Mouse (Mus musculus) intestine, embryonic 14.5 days (tissue): ENCODE measurements around the gene Dph1. TPM values are rescaled to one million over a fixed set of nuclear protein-coding genes. Genes with fewer than 3 reads are reported as not detected.

Experiments used
- ATAC-seq: fragments of 200-750 bp; cut with Nextera tagmentation; replicated peaks from 2 replicates; pipeline ENCODE4 v1.8.0; 2017; ENCODE audit warnings: low read depth, moderate number of reproducible peaks, moderate TSS enrichment, moderate library complexity; ENCODE audit not compliant: low FRiP score, low TSS enrichment
- DNase-seq: peaks from one replicate; pipeline ENCODE4 v3.0.0-alpha.2; 2018; ENCODE audit warnings: low spot score
- H3K27ac ChIP-seq: fragments of 300-500 bp; sonication (generic); 2 replicates; pipeline ENCODE4 v1.5.1; 2014; ENCODE audit warnings: low read depth, mild to moderate bottlenecking, control low read depth
- H3K27me3 ChIP-seq: fragments of 300-500 bp; sonication (generic); replicated peaks from 2 replicates; pipeline ENCODE4 v1.6.1; 2014; ENCODE audit warnings: low read length, control low read depth; ENCODE audit not compliant: control insufficient read depth, insufficient read depth
- H3K36me3 ChIP-seq: fragments of 300-500 bp; sonication (generic); 2 replicates; pipeline ENCODE4 v1.6.1; 2014; ENCODE audit warnings: low read length, control low read depth; ENCODE audit not compliant: control insufficient read depth, insufficient read depth
- H3K4me1 ChIP-seq: fragments of 300-500 bp; sonication (generic); replicated peaks from 2 replicates; pipeline ENCODE4 v1.6.1; 2014; ENCODE audit warnings: low read length, control low read depth, mixed read lengths; ENCODE audit not compliant: control insufficient read depth, insufficient read depth
- H3K4me2 ChIP-seq: fragments of 300-500 bp; sonication (generic); 2 replicates; pipeline ENCODE4 v1.6.1; 2014; ENCODE audit warnings: low read length
- H3K4me3 ChIP-seq: fragments of 300-500 bp; sonication (generic); 2 replicates; pipeline ENCODE4 v1.5.1; 2014; ENCODE audit warnings: low read depth, low read length, control low read depth, mixed read lengths
- H3K9ac ChIP-seq: fragments of 300-500 bp; sonication (generic); 2 replicates; pipeline ENCODE4 v1.6.1; 2014; ENCODE audit warnings: mild to moderate bottlenecking, low read length
- H3K9me3 ChIP-seq: fragments of 300-500 bp; sonication (generic); 2 replicates; pipeline ENCODE4 v1.6.1; 2016; ENCODE audit warnings: low read length, control low read depth; ENCODE audit not compliant: control insufficient read depth
- WGBS: fragments of 180-500 bp; shearing (Covaris S2); extraction: QIAGEN DNeasy Blood & Tissue Kit; methylation state at CpG from one replicate; pipeline ENCODE4 v1.1.7; 2014; 5-methylcytosine and 5-hydroxymethylcytosine counted together
- polyA plus RNA-seq: library from polyadenylated mRNA; unstranded; fragments of >200 nt; fragmentation: Nextera tagmentation; extraction: Ambion mirVana; gene quantifications from 2 replicates; pipeline ENCODE4 v1.2.1, GENCODE M21; 2014

Dph1 gene
- polyA plus RNA-seq, 1 experiment from 2014 or later, result 31.5 TPM

DNA sequence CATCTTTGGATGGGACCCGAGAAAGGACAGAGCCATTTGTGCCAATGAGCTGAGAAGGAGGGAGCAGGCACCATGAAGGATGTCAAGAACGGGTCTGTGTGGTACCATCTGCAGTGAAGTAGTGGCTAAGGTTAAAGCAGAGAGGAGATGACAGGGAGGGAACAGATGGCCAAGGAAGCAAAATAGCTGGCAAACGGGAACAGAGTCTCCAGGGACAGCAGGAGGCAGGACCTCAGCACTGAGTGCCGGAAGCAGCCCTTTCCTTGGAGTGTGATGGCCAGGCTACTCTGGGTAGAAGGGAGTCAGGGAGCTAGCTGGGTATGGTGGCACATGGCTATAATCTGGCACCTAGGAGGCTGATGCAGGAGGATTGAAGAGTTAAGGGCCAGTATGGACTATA is 7.8 kb upstream of the Dph1 start:
- H3K36me3 ChIP-seq, result no peaks in the 10 kb centered on the region
- no peaks in the 10 kb centered on the region for H3K9me3 ChIP-seq
- ATAC-seq, result no peak
- DNase-seq, result no peak
- no peak overlapping the region for H3K27ac ChIP-seq
- H3K9ac ChIP-seq, result no peak overlapping the region
- peaks cover 46% of the 10 kb centered on the region for H3K27me3 ChIP-seq
- no peak overlapping the region for H3K4me3 ChIP-seq
- no peak overlapping the region for H3K4me2 ChIP-seq
- WGBS, result 70% methylated on average over 4 of the region's 4 CpGs
- peaks cover 18% of the 10 kb centered on the region for H3K4me1 ChIP-seq

DNA sequence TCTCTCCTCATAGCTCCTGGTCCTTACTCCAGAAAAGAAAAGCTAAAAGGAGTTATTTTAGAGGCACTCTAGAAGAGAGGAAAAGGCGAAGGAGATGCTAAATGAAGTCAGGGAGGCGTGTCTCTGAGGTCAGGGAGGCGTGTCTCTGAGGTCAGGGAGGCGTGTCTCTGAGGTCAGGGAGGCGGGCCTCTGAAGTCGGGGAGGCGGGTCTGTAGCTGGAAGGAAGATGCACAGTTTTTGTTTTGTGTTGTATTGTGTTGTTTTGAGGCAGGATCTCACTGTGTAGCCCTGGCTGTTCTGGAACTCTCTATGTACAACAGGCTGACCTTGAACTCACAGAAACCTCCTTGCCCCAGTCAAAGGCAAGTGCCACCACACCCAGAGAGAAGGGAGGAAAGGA is 6.9 kb upstream of the Dph1 start:
- peaks cover 55% of the 10 kb centered on the region for H3K27me3 ChIP-seq
- no peak overlapping the region for H3K27ac ChIP-seq
- WGBS, result 38% methylated on average over 7 of the region's 7 CpGs
- ATAC-seq, result no peak
- H3K4me1 ChIP-seq, result peaks cover 18% of the 10 kb centered on the region
- no peak overlapping the region for H3K4me2 ChIP-seq
- DNase-seq, result no peak
- no peak overlapping the region for H3K4me3 ChIP-seq
- no peaks in the 10 kb centered on the region for H3K9me3 ChIP-seq
- no peaks in the 10 kb centered on the region for H3K36me3 ChIP-seq
- H3K9ac ChIP-seq, result no peak overlapping the region

DNA sequence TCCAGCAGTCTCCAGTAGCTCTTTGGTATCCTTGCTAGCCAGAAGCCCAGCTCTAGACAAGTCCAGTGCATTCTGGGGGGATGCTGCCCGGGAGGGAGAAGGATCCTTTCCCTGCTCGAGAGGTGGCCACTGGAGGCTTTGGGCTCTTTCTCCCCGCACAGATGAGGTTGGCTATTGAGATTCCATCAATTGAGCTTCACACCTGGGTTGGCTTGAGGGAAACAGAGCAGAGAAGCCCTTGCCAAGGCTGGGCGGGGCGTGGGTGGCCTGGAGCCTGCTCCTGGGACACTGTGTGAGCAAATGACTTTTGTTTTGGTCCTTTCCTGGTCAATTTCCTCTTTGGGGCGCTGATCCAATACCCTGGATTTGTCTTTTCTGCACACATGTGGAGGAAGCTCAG is 5.1 kb upstream of the Dph1 start:
- H3K27me3 ChIP-seq, result peaks cover 68% of the 10 kb centered on the region

DNA sequence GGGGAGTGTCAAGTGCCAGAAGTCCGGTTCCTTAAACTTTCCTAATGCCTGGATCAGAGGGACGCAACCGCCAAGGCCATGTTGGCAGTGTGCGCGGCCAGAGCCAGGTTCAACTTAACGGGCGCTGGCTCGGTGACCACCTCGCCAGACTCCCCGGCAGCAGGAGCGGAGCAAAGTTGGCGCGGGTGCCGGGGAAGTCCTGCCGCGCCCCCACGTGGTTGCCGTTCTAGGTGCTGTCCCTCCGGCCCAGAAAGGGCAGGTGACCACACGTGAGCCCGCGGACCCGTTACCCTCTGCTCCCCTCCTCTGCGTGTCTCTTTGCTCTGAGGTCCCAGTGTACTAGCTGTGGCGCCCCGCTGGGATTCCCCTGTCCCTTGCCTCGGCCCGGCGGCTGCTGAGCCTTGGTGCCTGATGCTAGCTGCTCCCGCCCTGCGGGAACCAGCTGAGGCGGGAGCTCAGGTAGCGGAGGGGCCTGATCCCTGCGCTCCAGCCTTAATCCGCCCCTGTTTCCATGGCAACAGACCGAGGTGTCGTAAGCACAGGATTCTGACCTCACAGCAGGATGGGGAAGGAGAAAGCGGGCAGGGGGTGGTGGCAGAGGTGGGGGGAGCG is 3.9 kb upstream of the Dph1 start:
- Histone ChIP-seq H3K36me3 (no peaks in the 10 kb centered on the region), H3K9me3 (no peaks in the 10 kb centered on the region), H3K27me3 (peaks cover 68% of the 10 kb centered on the region), H3K9ac (0 out of 2 replicates have a peak overlapping the region, but pooled peaks have one; percentile 13), H3K27ac (no peak overlapping the region), H3K4me1 (peaks cover 15% of the 10 kb centered on the region), H3K4me3 (peak overlapping the region; percentile 52), H3K4me2 (peak overlapping the region; percentile 75)
- DNase-seq, result peak; percentile 72
- WGBS, result under 1% methylated on average over 38 of the region's 39 CpGs
- ATAC-seq, result 0 out of 2 replicates have a peak, but pooled peaks have one; percentile 10

More for the DNA sequence above, 5.1 kb upstream of the Dph1 start:
- Histone ChIP-seq H3K4me2 (no peak overlapping the region), H3K4me3 (no peak overlapping the region), H3K9ac (no peak overlapping the region), H3K36me3 (no peaks in the 10 kb centered on the region), H3K27ac (no peak overlapping the region), H3K4me1 (peaks cover 15% of the 10 kb centered on the region), H3K9me3 (no peaks in the 10 kb centered on the region)
- WGBS, result 54% methylated on average over 6 of the region's 6 CpGs
- DNase-seq, result no peak
- no peak for ATAC-seq

DNA sequence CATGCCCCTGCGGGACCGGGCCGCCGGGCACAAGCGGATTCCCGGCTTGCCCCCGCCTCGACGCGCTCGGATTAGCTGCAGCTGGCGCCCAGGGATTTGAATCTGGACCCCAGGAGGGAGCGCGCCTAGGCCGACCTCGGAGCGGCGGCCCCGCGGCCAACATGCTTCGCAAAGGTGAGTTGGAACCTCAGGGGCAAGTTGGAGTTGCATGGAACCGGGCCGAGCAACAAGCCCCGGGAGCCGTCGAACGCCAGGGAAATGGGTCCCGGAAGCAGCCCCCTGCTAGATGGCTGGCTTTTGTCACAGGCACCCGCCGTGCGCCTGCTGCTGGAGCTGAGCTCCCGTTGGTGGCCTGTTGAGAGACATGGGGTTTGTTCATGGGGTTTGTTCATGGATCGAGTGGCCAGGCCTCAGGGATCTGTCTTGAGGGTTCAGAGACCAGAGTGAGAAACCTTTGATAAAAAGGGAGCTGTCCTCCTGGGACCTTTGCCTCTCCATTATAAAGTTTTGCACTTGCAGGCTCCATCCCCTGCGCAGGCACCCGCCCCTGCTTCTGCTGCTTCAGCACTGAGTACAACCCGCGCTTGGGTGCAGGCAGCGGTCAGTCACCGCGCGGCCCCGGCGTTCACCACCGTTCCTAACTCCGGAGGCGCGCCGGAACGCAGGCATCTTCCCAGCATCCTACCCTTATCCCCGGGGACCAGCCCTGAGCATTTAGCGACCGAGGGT is 3.2 kb upstream of the Dph1 start:
- peak; percentile 75 for DNase-seq

DNA sequence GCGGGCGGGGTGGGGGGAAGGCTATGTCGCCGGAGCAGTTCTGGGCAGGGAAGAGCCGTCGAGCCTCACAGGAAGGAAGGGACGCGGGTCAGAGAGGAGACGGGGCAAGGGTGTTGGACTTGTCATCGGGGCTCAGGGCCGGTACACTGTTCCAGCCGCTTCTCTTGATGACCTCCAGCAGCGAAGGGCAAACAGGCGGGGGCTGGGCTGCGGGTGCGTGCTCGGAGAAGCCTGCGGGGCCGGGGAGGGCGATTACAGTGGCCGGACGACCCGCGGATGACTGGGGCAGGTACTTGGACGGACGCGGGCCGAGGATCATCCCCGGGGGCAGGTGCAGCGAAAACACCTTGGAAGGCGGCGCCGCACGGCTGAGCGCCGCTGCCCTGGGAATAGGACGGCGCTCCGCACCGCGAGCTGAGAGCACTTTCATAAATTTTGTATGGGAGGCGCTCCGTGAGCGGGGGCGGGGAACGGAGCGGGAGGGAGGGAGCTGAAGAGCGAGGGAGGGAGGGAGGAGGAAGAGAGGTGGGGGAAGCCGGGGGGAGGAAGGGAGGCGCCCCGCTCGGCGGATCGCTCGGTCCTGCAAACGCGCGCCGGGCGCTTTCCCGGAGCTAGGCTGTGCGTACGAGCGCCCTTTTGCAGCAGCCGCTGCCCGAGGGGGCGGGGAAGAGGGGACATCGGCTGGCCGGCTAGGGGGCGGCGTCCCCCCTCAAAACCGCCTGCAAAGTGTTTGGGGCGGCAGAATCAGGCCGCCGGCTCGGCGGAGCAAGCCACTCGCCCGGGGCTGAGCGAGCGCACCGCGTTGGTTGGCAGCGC is 2.4 kb upstream of the Dph1 start, which contains the start of gene Rtn4rl1:
Gene Rtn4rl1 (plus strand): TSS at position 528 of the 816 bp plus-strand sequence.
- Histone ChIP-seq H3K27me3 (peaks cover 65% of the 10 kb centered on the region), H3K9me3 (no peaks in the 10 kb centered on the region), H3K4me2 (peak within 1 kb of the TSS; percentile 75), H3K27ac (no peak within 1 kb of the TSS), H3K36me3 (no peaks in the 10 kb centered on the region), H3K4me1 (peaks cover 24% of the 10 kb centered on the region), H3K9ac (peak within 1 kb of the TSS; percentile 21; the same call in 1 of the 2 replicates), H3K4me3 (peak within 1 kb of the TSS; percentile 52)
- WGBS, result under 1% methylated on average over 76 of the region's 84 CpGs
- DNase-seq (peak; percentile 70), ATAC-seq (0 out of 2 replicates have a peak, but pooled peaks have one; percentile 19)

More for the DNA sequence above, 3.2 kb upstream of the Dph1 start:
- no peaks in the 10 kb centered on the region for H3K36me3 ChIP-seq
- no peaks in the 10 kb centered on the region for H3K9me3 ChIP-seq
- H3K9ac ChIP-seq, result peak overlapping the region; percentile 21; the same call in 1 of the 2 replicates
- WGBS, result under 1% methylated on average over 52 of the region's 52 CpGs
- no peak for ATAC-seq
- peak overlapping the region; percentile 75 for H3K4me2 ChIP-seq
- peaks cover 21% of the 10 kb centered on the region for H3K4me1 ChIP-seq
- H3K4me3 ChIP-seq, result peak overlapping the region; percentile 52
- no peak overlapping the region for H3K27ac ChIP-seq
- peaks cover 68% of the 10 kb centered on the region for H3K27me3 ChIP-seq

DNA sequence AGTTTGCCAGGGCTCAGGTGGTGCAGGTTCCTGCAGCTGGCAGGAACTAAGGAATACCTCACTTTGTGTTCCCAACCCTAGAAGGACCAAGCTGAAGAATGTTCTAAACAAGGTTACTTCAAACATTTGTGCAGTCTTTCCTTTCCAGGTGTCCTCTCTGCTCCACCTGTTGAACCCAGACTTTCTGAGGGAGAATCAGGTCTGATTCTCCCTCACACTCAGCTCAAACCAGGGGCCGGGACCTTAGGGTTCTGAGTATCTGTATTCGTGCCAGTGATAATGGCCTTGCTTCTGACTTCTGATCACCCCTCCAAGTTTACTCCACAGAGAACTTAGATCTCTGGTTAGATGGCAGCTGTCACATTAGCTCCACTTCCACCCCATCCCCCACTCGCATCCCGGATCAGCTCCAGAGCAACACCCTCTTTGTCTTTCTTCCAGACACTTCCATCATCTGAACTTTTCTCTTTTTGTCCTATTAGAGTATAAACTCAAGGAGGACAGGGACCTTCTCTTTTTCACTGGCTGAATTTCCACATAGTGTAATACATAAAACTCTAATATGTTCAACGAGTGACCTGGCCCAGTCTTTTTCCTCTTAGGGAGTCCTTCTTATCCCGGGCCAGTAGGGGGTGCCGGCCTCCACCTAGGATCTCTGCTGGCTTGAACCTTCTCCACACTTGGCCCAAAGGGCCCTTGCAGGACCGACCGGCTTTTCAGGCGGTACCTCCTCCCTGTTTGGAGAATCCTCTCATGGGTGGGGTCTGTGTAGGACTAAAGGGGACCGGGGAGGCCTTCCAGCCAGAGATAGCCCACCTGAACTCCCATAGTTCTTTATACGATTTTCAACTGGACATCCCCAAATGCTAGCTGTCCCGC is 1.5 kb upstream of the Dph1 start:
- Histone ChIP-seq H3K27ac (no peak overlapping the region), H3K4me2 (peak overlapping the region; percentile 75), H3K36me3 (no peaks in the 10 kb centered on the region), H3K9me3 (no peaks in the 10 kb centered on the region), H3K9ac (no peak overlapping the region), H3K27me3 (peaks cover 57% of the 10 kb centered on the region), H3K4me1 (peaks cover 24% of the 10 kb centered on the region), H3K4me3 (0 out of 2 replicates have a peak overlapping the region, but pooled peaks have one; percentile 52)
- peak; percentile 57 for ATAC-seq
- WGBS, result 24% methylated on average over 13 of the region's 13 CpGs
- peak; percentile 84 for DNase-seq
